Mouse (Mus musculus) lung, postnatal 0 days (tissue): ENCODE measurements around the gene Tesk2. TPM values are rescaled to one million over a fixed set of nuclear protein-coding genes. Genes with fewer than 3 reads are reported as not detected.

Experiments used
- ATAC-seq: fragments of 200-750 bp; cut with Nextera tagmentation; 2 replicates; pipeline ENCODE4 v1.8.0; 2017; ENCODE audit warnings: moderate library complexity
- DNase-seq: peaks from one replicate; pipeline ENCODE4 v3.0.0-alpha.2; 2016; ENCODE audit warnings: low spot score
- H3K27ac ChIP-seq: fragments of 300-500 bp; sonication (generic); 2 replicates; pipeline ENCODE4 v1.5.1; 2014; ENCODE audit warnings: antibody characterized with exemption, mild to moderate bottlenecking, low read length, mixed read lengths
- H3K27me3 ChIP-seq: fragments of 300-500 bp; sonication (generic); replicated peaks from 2 replicates; pipeline ENCODE4 v1.6.1; 2014; ENCODE audit warnings: low read length, mixed read lengths; ENCODE audit not compliant: insufficient read depth
- H3K36me3 ChIP-seq: fragments of 300-500 bp; sonication (generic); 2 replicates; pipeline ENCODE4 v1.6.1; 2014; ENCODE audit warnings: low read length, mixed read lengths; ENCODE audit not compliant: insufficient read depth
- H3K4me1 ChIP-seq: fragments of 300-500 bp; sonication (generic); 2 replicates; pipeline ENCODE4 v1.6.1; 2014; ENCODE audit warnings: antibody characterized with exemption, low read depth, low read length, mixed read lengths; ENCODE audit not compliant: insufficient read depth
- H3K4me2 ChIP-seq: fragments of 300-500 bp; sonication (generic); replicated peaks from 2 replicates; pipeline ENCODE4 v1.6.1; 2014; ENCODE audit warnings: low read depth, mild to moderate bottlenecking, low read length, moderate library complexity, mixed read lengths
- H3K4me3 ChIP-seq: fragments of 300-500 bp; sonication (generic); 2 replicates; pipeline ENCODE4 v1.5.1; 2014; ENCODE audit warnings: low read depth, low read length
- H3K9ac ChIP-seq: fragments of 300-500 bp; sonication (generic); replicated peaks from 2 replicates; pipeline ENCODE4 v1.6.1; 2014; ENCODE audit warnings: low read depth, mild to moderate bottlenecking
- H3K9me3 ChIP-seq: fragments of 300-500 bp; sonication (generic); 2 replicates; pipeline ENCODE4 v1.6.1; 2016; ENCODE audit warnings: low read length, mixed read lengths
- CTCF ChIP-seq: IDR thresholded peaks from 2 replicates; pipeline ENCODE4 v1.5.1; 2016; ENCODE audit warnings: antibody characterized with exemption, mild to moderate bottlenecking
- EP300 ChIP-seq: IDR thresholded peaks from 2 replicates; pipeline ENCODE4 v1.6.1; 2016; ENCODE audit warnings: antibody characterized with exemption, mild to moderate bottlenecking, control low read depth
- WGBS: fragments of 180-500 bp; shearing (Covaris S2); extraction: QIAGEN DNeasy Blood & Tissue Kit; methylation state at CpG from one replicate; pipeline ENCODE4 v1.1.7; 2014; 5-methylcytosine and 5-hydroxymethylcytosine counted together
- polyA plus RNA-seq: library from polyadenylated mRNA; unstranded; fragments of >200 nt; fragmentation: Nextera tagmentation; extraction: Ambion mirVana; gene quantifications from 2 replicates; pipeline ENCODE4 v1.2.1, GENCODE M21; 2015

The Tesk2 gene
- polyA plus RNA-seq, 1 experiment from 2014 or later: 4.0 TPM

GRCm38 (mm10) chr4:116693785-116694184, 27.0 kb upstream of the Tesk2 start:
- no peak overlapping the region for H3K27ac ChIP-seq
- no peaks in the 10 kb centered on the region for H3K9me3 ChIP-seq
- no peak for DNase-seq
- H3K36me3 ChIP-seq: peaks cover 15% of the 10 kb centered on the region; the same call in 1 of the 2 replicates
- H3K4me2 ChIP-seq: no peak overlapping the region
- no peaks in the 10 kb centered on the region for H3K27me3 ChIP-seq
- no peak overlapping the region for H3K9ac ChIP-seq
- 72% methylated on average over 2 of the region's 2 CpGs for WGBS
- no peak for ATAC-seq
- TF ChIP-seq CTCF (no peak), EP300 (no peak)
- H3K4me3 ChIP-seq: no peak overlapping the region
- no peaks in the 10 kb centered on the region for H3K4me1 ChIP-seq

- no peak for DNase-seq
- Histone ChIP-seq H3K4me1 (no peaks in the 10 kb centered on the region), H3K27ac (no peak overlapping the region), H3K4me3 (no peak overlapping the region), H3K9ac (no peak overlapping the region), H3K4me2 (no peak overlapping the region), H3K27me3 (no peaks in the 10 kb centered on the region), H3K9me3 (no peaks in the 10 kb centered on the region), H3K36me3 (peaks cover 19% of the 10 kb centered on the region; the same call in 1 of the 2 replicates)
- WGBS: 68% methylated on average over 2 of the region's 2 CpGs
- TF ChIP-seq CTCF (no peak), EP300 (no peak)
- ATAC-seq: no peak
These were observed 21.9 kb upstream of the Tesk2 start for GRCm38 (mm10) chr4:116698693-116699342.

GRCm38 (mm10) chr4:116700964-116701363, 19.8 kb upstream of the Tesk2 start:
- ATAC-seq: no peak
- H3K9me3 ChIP-seq: no peaks in the 10 kb centered on the region
- 82% methylated on average over 1 of the region's 1 CpGs for WGBS

GRCm38 (mm10) chr4:116703804-116704203, 16.9 kb upstream of the Tesk2 start:
- peaks cover 12% of the 10 kb centered on the region; the same call in 1 of the 2 replicates for H3K36me3 ChIP-seq
- no peak overlapping the region for H3K27ac ChIP-seq
- no peaks in the 10 kb centered on the region for H3K27me3 ChIP-seq
- peak; percentile 78 for DNase-seq
- H3K9me3 ChIP-seq: no peaks in the 10 kb centered on the region
- 28% methylated on average over 6 of the region's 6 CpGs for WGBS
- no peak overlapping the region for H3K4me3 ChIP-seq
- H3K4me2 ChIP-seq: no peak overlapping the region
- no peak overlapping the region for H3K9ac ChIP-seq
- peaks cover 4% of the 10 kb centered on the region; the same call in 1 of the 2 replicates for H3K4me1 ChIP-seq
- ATAC-seq: no peak
- TF ChIP-seq EP300: no peak
- peak; percentile 88 for TF ChIP-seq CTCF

More at GRCm38 (mm10) chr4:116700964-116701363, 19.8 kb upstream of the Tesk2 start:
- no peak overlapping the region for H3K4me3 ChIP-seq
- H3K4me2 ChIP-seq: no peak overlapping the region
- no peak overlapping the region for H3K27ac ChIP-seq
- TF ChIP-seq EP300 (no peak), CTCF (no peak)
- peaks cover 19% of the 10 kb centered on the region; the same call in 1 of the 2 replicates for H3K36me3 ChIP-seq
- H3K27me3 ChIP-seq: no peaks in the 10 kb centered on the region
- H3K9ac ChIP-seq: no peak overlapping the region
- H3K4me1 ChIP-seq: no peaks in the 10 kb centered on the region
- no peak for DNase-seq

- Histone ChIP-seq H3K27ac (no peak overlapping the region), H3K27me3 (no peaks in the 10 kb centered on the region), H3K9me3 (no peaks in the 10 kb centered on the region), H3K4me2 (peak overlapping the region; percentile 73), H3K36me3 (0 out of 2 replicates have a peak, but pooled peaks cover 4% of the 10 kb centered on the region), H3K9ac (no peak overlapping the region), H3K4me3 (peak overlapping the region; percentile 44), H3K4me1 (peaks cover 10% of the 10 kb centered on the region; the same call in 1 of the 2 replicates)
- no peak for TF ChIP-seq EP300
- TF ChIP-seq CTCF: no peak
- no peak for DNase-seq
- no peak for ATAC-seq
- WGBS: 14% methylated on average over 9 of the region's 9 CpGs
These were observed 13.1 kb upstream of the Tesk2 start for GRCm38 (mm10) chr4:116707666-116708065.

GRCm38 (mm10) chr4:116708201-116708764, 12.5 kb upstream of the Tesk2 start, which contains the start of the genes Mmachc and Ccdc163:
Gene Mmachc, minus strand, starts transcription at chr4:116708406.
Gene Ccdc163, plus strand, starts transcription at chr4:116708509.
- H3K9ac ChIP-seq: peak within 1 kb of the TSS; percentile 23
- peak within 1 kb of the TSS; percentile 44 for H3K4me3 ChIP-seq
- H3K9me3 ChIP-seq: no peaks in the 10 kb centered on the region
- DNase-seq (peak; percentile 100), ATAC-seq (peak; percentile 99)
- no peak within 1 kb of the TSS for H3K27ac ChIP-seq
- peak within 1 kb of the TSS; percentile 73 for H3K4me2 ChIP-seq
- no peaks in the 10 kb centered on the region for H3K27me3 ChIP-seq
- H3K4me1 ChIP-seq: peaks cover 10% of the 10 kb centered on the region; the same call in 1 of the 2 replicates
- TF ChIP-seq EP300 (peak; percentile 77), CTCF (peak; percentile 39)
- 0 out of 2 replicates have a peak, but pooled peaks cover 2% of the 10 kb centered on the region for H3K36me3 ChIP-seq
- under 1% methylated on average over 29 of the region's 29 CpGs for WGBS
